21 mouse cellular contexts compared by ENCODE assay signal in the genomic region with DNA sequence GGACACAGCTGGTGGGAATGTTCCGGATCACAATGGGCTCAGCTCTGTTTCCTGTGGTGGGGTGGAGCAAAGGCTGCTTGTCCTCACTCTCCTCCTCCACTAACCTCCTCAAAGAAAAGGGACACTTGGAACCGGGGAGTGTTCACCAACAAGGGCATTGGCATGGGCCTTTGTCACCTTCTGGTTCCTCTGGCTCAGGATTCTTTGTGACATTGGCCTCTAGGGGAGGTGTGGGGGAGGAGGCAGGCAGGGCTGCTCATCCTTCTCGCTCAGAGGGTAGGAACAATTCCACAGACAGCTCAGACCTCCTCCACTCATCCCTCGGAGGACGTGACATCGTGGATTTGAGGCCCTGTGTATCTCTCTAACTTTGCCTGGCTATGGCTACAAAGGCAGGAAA. TPM values are rescaled to one million over a fixed set of nuclear protein-coding genes. Genes with fewer than 3 reads are reported as not detected.
DNase-seq lines count a peak whose midpoint lies in the region; ATAC-seq and TF ChIP-seq lines count a peak whose summit lies in the region.
"Had no signal": no experiment of that assay in that cellular context is flagged by ENCODE, and none has a peak within 500 bp of the region (broad histone marks: within the 10 kb centered on the region; RNA-seq: fewer than 3 reads in every experiment).

No protein-coding gene starts in this region.

- H3K9ac ChIP-seq in forebrain, postnatal 0 days, result no peak overlapping the region
- no peak overlapping the region for H3K9ac ChIP-seq in forebrain, embryonic 16.5 days (replicated peaks; ENCODE audit: low read depth, low read length)
- H3K9ac ChIP-seq in midbrain, embryonic 13.5 days (replicated peaks), result no peak overlapping the region
- H3K9ac ChIP-seq in midbrain, embryonic 16.5 days (ENCODE audit: low read depth, low read length), result no peak overlapping the region
- no peak overlapping the region for H3K9ac ChIP-seq in neural tube, embryonic 14.5 days (replicated peaks; ENCODE audit: low read depth, low read length)
- H3K9ac ChIP-seq: embryonic facial prominence, embryonic 12.5 days; heart, embryonic 15.5 days; hindbrain, embryonic 15.5 days; limb, embryonic 12.5 days; liver, embryonic 14.5 days; midbrain, embryonic 12.5 days; neural tube, embryonic 12.5 days had no signal

- WGBS in forebrain, postnatal 0 days, result 61% methylated on average over 6 of the region's 6 CpGs
- WGBS in forebrain, embryonic 16.5 days, result 67% methylated on average over 6 of the region's 6 CpGs
- WGBS in midbrain, embryonic 13.5 days, result 69% methylated on average over 6 of the region's 6 CpGs
- WGBS in midbrain, embryonic 16.5 days, result 58% methylated on average over 6 of the region's 6 CpGs
- WGBS in neural tube, embryonic 14.5 days, result 51% methylated on average over 6 of the region's 6 CpGs

- H3K4me3 ChIP-seq in forebrain, postnatal 0 days (ENCODE audit: low read depth, low read length), result no peak overlapping the region
- H3K4me3 ChIP-seq in forebrain, embryonic 16.5 days (replicated peaks; ENCODE audit: low read length), result no peak overlapping the region
- no peak overlapping the region for H3K4me3 ChIP-seq in midbrain, embryonic 13.5 days (replicated peaks)
- H3K4me3 ChIP-seq in midbrain, embryonic 16.5 days (ENCODE audit: low read depth, low read length), result no peak overlapping the region
- H3K4me3 ChIP-seq in neural tube, embryonic 14.5 days (ENCODE audit: low read depth, low read length), result no peak overlapping the region
- H3K4me3 ChIP-seq: embryonic facial prominence, embryonic 12.5 days; heart, embryonic 15.5 days; hindbrain, embryonic 15.5 days; limb, embryonic 12.5 days; midbrain, embryonic 12.5 days; neural tube, embryonic 12.5 days had no signal

- no peak for DNase-seq in forebrain, postnatal 0 days
- peak; percentile 78 for DNase-seq in cerebellum, adult 9-10 months
- no peak for DNase-seq in spleen, adult 18-20 months
- DNase-seq in right cerebral cortex, postnatal 10 days (ENCODE audit: low spot score in 2 of 2), result no peak
- DNase-seq: B cell, adult 2 months; heart, adult 11 months; kidney, adult 2 months; lung, postnatal 10 days; right cerebral cortex, postnatal 14 days had no signal

- 0 out of 2 replicates have a peak, but pooled peaks have one; percentile 12 for TF ChIP-seq CTCF in forebrain, postnatal 0 days (IDR thresholded peaks at IDR 0.05; ENCODE audit: low read depth)

- no peaks in the 10 kb centered on the region for H3K36me3 ChIP-seq in forebrain, postnatal 0 days (ENCODE audit: insufficient read depth)
- no peaks in the 10 kb centered on the region for H3K36me3 ChIP-seq in forebrain, embryonic 16.5 days (ENCODE audit: control insufficient read depth, insufficient read depth)
- H3K36me3 ChIP-seq in midbrain, embryonic 13.5 days, result no peaks in the 10 kb centered on the region
- H3K36me3 ChIP-seq in midbrain, embryonic 16.5 days (ENCODE audit: control insufficient read depth, insufficient read depth, low read length), result no peaks in the 10 kb centered on the region
- H3K36me3 ChIP-seq in neural tube, embryonic 14.5 days (ENCODE audit: control insufficient read depth, insufficient read depth, low read length), result no peaks in the 10 kb centered on the region
- H3K36me3 ChIP-seq: embryonic facial prominence, embryonic 12.5 days; heart, embryonic 15.5 days; hindbrain, embryonic 15.5 days; limb, embryonic 12.5 days; midbrain, embryonic 12.5 days; neural tube, embryonic 12.5 days had no signal

- H3K9me3 ChIP-seq in forebrain, postnatal 0 days (ENCODE audit: low read length), result no peaks in the 10 kb centered on the region
- no peaks in the 10 kb centered on the region for H3K9me3 ChIP-seq in forebrain, embryonic 16.5 days (ENCODE audit: control insufficient read depth, low read length)
- no peaks in the 10 kb centered on the region for H3K9me3 ChIP-seq in midbrain, embryonic 13.5 days
- no peaks in the 10 kb centered on the region for H3K9me3 ChIP-seq in midbrain, embryonic 16.5 days (replicated peaks; ENCODE audit: control insufficient read depth, low read length, poor library complexity, severe bottlenecking)
- H3K9me3 ChIP-seq in neural tube, embryonic 14.5 days (ENCODE audit: control insufficient read depth, low read length), result no peaks in the 10 kb centered on the region
- H3K9me3 ChIP-seq: embryonic facial prominence, embryonic 12.5 days; heart, embryonic 15.5 days; hindbrain, embryonic 15.5 days; limb, embryonic 12.5 days; midbrain, embryonic 12.5 days; neural tube, embryonic 12.5 days had no signal

- no peak overlapping the region for H3K4me2 ChIP-seq in forebrain, postnatal 0 days (ENCODE audit: low read depth)
- no peak overlapping the region for H3K4me2 ChIP-seq in forebrain, embryonic 16.5 days (ENCODE audit: low read length)
- H3K4me2 ChIP-seq in midbrain, embryonic 13.5 days (replicated peaks), result no peak overlapping the region
- no peak overlapping the region for H3K4me2 ChIP-seq in midbrain, embryonic 16.5 days (ENCODE audit: low read length)
- no peak overlapping the region for H3K4me2 ChIP-seq in neural tube, embryonic 14.5 days (ENCODE audit: low read depth, low read length)
- H3K4me2 ChIP-seq: embryonic facial prominence, embryonic 12.5 days; heart, embryonic 15.5 days; hindbrain, embryonic 15.5 days; limb, embryonic 12.5 days; midbrain, embryonic 12.5 days; neural tube, embryonic 12.5 days had no signal

- no peak for ATAC-seq in forebrain, postnatal 0 days
- no peak for ATAC-seq in forebrain, embryonic 16.5 days
- ATAC-seq in midbrain, embryonic 13.5 days, result no peak
- no peak for ATAC-seq in midbrain, embryonic 16.5 days
- ATAC-seq in neural tube, embryonic 14.5 days (ENCODE audit: low read depth), result no peak

- peaks cover 20% of the 10 kb centered on the region for H3K4me1 ChIP-seq in forebrain, postnatal 0 days (ENCODE audit: insufficient read depth)
- peaks cover 47% of the 10 kb centered on the region for H3K4me1 ChIP-seq in forebrain, embryonic 16.5 days (replicated peaks; ENCODE audit: control insufficient read depth, insufficient read depth, low read length)
- H3K4me1 ChIP-seq in midbrain, embryonic 13.5 days (replicated peaks), result peaks cover 68% of the 10 kb centered on the region
- H3K4me1 ChIP-seq in midbrain, embryonic 16.5 days (ENCODE audit: control insufficient read depth, insufficient read depth, low read length), result peaks cover 55% of the 10 kb centered on the region
- peaks cover 41% of the 10 kb centered on the region for H3K4me1 ChIP-seq in neural tube, embryonic 14.5 days (ENCODE audit: control insufficient read depth, insufficient read depth, low read length)

- H3K27me3 ChIP-seq in forebrain, postnatal 0 days (ENCODE audit: insufficient read depth, low read length), result no peaks in the 10 kb centered on the region
- no peaks in the 10 kb centered on the region for H3K27me3 ChIP-seq in forebrain, embryonic 16.5 days (replicated peaks; ENCODE audit: control insufficient read depth, insufficient read depth, low read length)
- H3K27me3 ChIP-seq in midbrain, embryonic 13.5 days, result peaks cover 7% of the 10 kb centered on the region; the same call in 1 of the 2 replicates
- H3K27me3 ChIP-seq in midbrain, embryonic 16.5 days (ENCODE audit: control insufficient read depth, insufficient read depth, low read depth, low read length), result no peaks in the 10 kb centered on the region
- no peaks in the 10 kb centered on the region for H3K27me3 ChIP-seq in neural tube, embryonic 14.5 days (ENCODE audit: control insufficient read depth, insufficient read depth, low read length)
- H3K27me3 ChIP-seq: embryonic facial prominence, embryonic 12.5 days; hindbrain, embryonic 15.5 days; neural tube, embryonic 12.5 days had no signal

- no peak overlapping the region for H3K27ac ChIP-seq in forebrain, postnatal 0 days (ENCODE audit: low read depth, low read length)
- no peak overlapping the region for H3K27ac ChIP-seq in forebrain, embryonic 16.5 days (ENCODE audit: low read length)
- peak overlapping the region; percentile 2; the same call in 1 of the 2 replicates for H3K27ac ChIP-seq in midbrain, embryonic 13.5 days
- H3K27ac ChIP-seq in midbrain, embryonic 16.5 days (ENCODE audit: low read length), result no peak overlapping the region
- 0 out of 2 replicates have a peak overlapping the region, but pooled peaks have one; percentile 10 for H3K27ac ChIP-seq in neural tube, embryonic 14.5 days (ENCODE audit: low read depth, low read length)
- H3K27ac ChIP-seq: embryonic facial prominence, embryonic 12.5 days; heart, embryonic 15.5 days; hindbrain, embryonic 15.5 days; limb, embryonic 12.5 days; liver, embryonic 14.5 days; midbrain, embryonic 12.5 days; neural tube, embryonic 12.5 days had no signal

RNA-seq across cellular contexts. Expression of a gene that starts 30.2 kb away (rescaled TPM):
- total RNA-seq in forebrain, postnatal 0 days (2014; rRNA removed), result 46.3 and 73.8 TPM in 2 replicates
- 28.3 and 48.4 TPM in 2 replicates for polyA plus RNA-seq in forebrain, postnatal 0 days (2015; fragmentation: Nextera tagmentation; extraction: Ambion mirVana)
- 32.2 and 41.9 TPM in 2 replicates for polyA plus RNA-seq in forebrain, embryonic 16.5 days (2015; fragmentation: Nextera tagmentation; extraction: Ambion mirVana)
- 41.6 and 42.0 TPM in 2 replicates for polyA plus RNA-seq in midbrain, embryonic 13.5 days (2015; fragmentation: Nextera tagmentation; extraction: Ambion mirVana)
- polyA plus RNA-seq in midbrain, embryonic 16.5 days (2015; fragmentation: Nextera tagmentation; extraction: Ambion mirVana), result 72.9 and 75.7 TPM in 2 replicates
- polyA plus RNA-seq in neural tube, embryonic 14.5 days (2014; fragmentation: Nextera tagmentation; extraction: Ambion mirVana), result 27.6 and 30.4 TPM in 2 replicates
- total RNA-seq: common myeloid progenitor, adult 5-6 weeks had no signal

Comparison
In these comparisons a context has a peak if more than half of its experiments do, and no peak if none do; other contexts are left out.
1. H3K27ac ChIP-seq: peak in midbrain, embryonic 13.5 days (single experiment) and neural tube, embryonic 14.5 days (single experiment); none in forebrain, postnatal 0 days (single experiment), forebrain, embryonic 16.5 days (single experiment) and midbrain, embryonic 16.5 days (single experiment).